Mouse (Mus musculus) stomach, embryonic 14.5 days (tissue): ENCODE results near the gene Fgf22. TPM values are rescaled to one million over a fixed set of nuclear protein-coding genes. Genes with fewer than 3 reads are reported as not detected.
"Not testable (repeated sequence)": the region's sequence is repeated elsewhere in the genome, so short reads cannot be mapped to it uniquely, and the experiment has no call there.

Experiments
- ATAC-seq: fragments of 200-750 bp; cut with Nextera tagmentation; 2 replicates; pipeline ENCODE4 v1.8.0; 2017; ENCODE audit warnings: low read depth, moderate TSS enrichment; ENCODE audit not compliant: insufficient number of reproducible peaks, insufficient read depth, low FRiP score
- H3K27ac ChIP-seq: fragments of 300-500 bp; sonication (generic); 2 replicates; pipeline ENCODE4 v1.5.1; 2014; ENCODE audit warnings: mild to moderate bottlenecking, low read length, moderate library complexity, mixed read lengths
- H3K27me3 ChIP-seq: fragments of 300-500 bp; sonication (generic); 2 replicates; pipeline ENCODE4 v1.6.1; 2014; ENCODE audit warnings: low read length, control low read depth, mixed read lengths; ENCODE audit not compliant: control insufficient read depth, insufficient read depth
- H3K36me3 ChIP-seq: fragments of 300-500 bp; sonication (generic); 2 replicates; pipeline ENCODE4 v1.6.1; 2014; ENCODE audit warnings: mild to moderate bottlenecking, control low read depth, low read length, moderate library complexity, mixed read lengths; ENCODE audit not compliant: control insufficient read depth, insufficient read depth
- H3K4me1 ChIP-seq: fragments of 300-500 bp; sonication (generic); 2 replicates; pipeline ENCODE4 v1.6.1; 2014; ENCODE audit warnings: low read length, control low read depth, mixed read lengths; ENCODE audit not compliant: control insufficient read depth, insufficient read depth
- H3K4me2 ChIP-seq: fragments of 300-500 bp; sonication (generic); replicated peaks from 2 replicates; pipeline ENCODE4 v1.6.1; 2014; ENCODE audit warnings: low read depth, low read length, control low read depth
- H3K4me3 ChIP-seq: fragments of 300-500 bp; sonication (generic); 2 replicates; pipeline ENCODE4 v1.5.1; 2014; ENCODE audit warnings: low read depth, low read length, control low read depth
- H3K9ac ChIP-seq: fragments of 300-500 bp; sonication (generic); replicated peaks from 2 replicates; pipeline ENCODE4 v1.6.1; 2014; ENCODE audit warnings: low read depth, mild to moderate bottlenecking, control low read depth, low read length, moderate library complexity, mixed read lengths
- H3K9me3 ChIP-seq: fragments of 300-500 bp; sonication (generic); 2 replicates; pipeline ENCODE4 v1.6.1; 2016; ENCODE audit warnings: low read depth, low read length, control low read depth; ENCODE audit not compliant: control insufficient read depth
- WGBS: fragments of 180-500 bp; shearing (Covaris S2); extraction: QIAGEN DNeasy Blood & Tissue Kit; methylation state at CpG from one replicate; pipeline ENCODE4 v1.1.7; 2014; 5-methylcytosine and 5-hydroxymethylcytosine counted together
- polyA plus RNA-seq: library from polyadenylated mRNA; unstranded; fragments of >200 nt; fragmentation: Nextera tagmentation; extraction: Ambion mirVana; gene quantifications from 2 replicates; pipeline ENCODE4 v1.2.1, GENCODE M21; 2014

The Fgf22 gene
- polyA plus RNA-seq, 1 experiment from 2014 or later: 0.39 TPM

GRCm38 (mm10) chr10:79748496-79748895 is 6.4 kb upstream of the Fgf22 start:
- H3K9me3 ChIP-seq: no peaks in the 10 kb centered on the region
- no peaks in the 10 kb centered on the region for H3K27me3 ChIP-seq
- 76% methylated on average over 6 of the region's 6 CpGs for WGBS
- no peak overlapping the region for H3K9ac ChIP-seq
- no peak for ATAC-seq
- H3K36me3 ChIP-seq: peaks cover 7% of the 10 kb centered on the region; the same call in 1 of the 2 replicates
- H3K27ac ChIP-seq: no peak overlapping the region
- 0 out of 2 replicates have a peak, but pooled peaks cover 6% of the 10 kb centered on the region for H3K4me1 ChIP-seq
- no peak overlapping the region for H3K4me2 ChIP-seq
- H3K4me3 ChIP-seq: no peak overlapping the region

DNA sequence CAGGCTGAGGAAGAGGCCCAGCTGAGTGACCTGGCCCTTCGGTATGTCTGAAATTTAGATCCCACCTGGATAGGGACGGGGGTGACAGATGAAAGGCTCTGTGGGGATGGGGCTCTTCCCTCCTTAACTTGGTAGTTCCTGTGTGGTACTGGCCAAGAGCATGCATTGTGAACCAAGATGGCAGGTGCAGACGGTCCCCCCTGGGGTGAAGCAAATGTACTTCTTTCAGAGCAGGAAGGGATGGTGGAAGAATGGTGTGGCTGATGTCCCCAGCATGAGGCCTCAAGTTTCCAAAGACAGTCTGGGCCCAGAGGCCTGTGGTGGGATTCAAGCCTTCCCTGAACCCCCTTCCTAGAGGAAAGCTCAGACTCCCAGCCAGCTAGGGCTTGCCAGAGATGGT is 978 bp downstream of the Fgf22 start:
- ATAC-seq: no peak
- 83% methylated on average over 3 of the region's 3 CpGs for WGBS
- no peak overlapping the region for H3K9ac ChIP-seq

GRCm38 (mm10) chr10:79756660-79757059 is 1.8 kb downstream of the Fgf22 start:
- Histone ChIP-seq H3K27me3 (no peaks in the 10 kb centered on the region), H3K4me2 (no peak overlapping the region), H3K9ac (no peak overlapping the region), H3K36me3 (peaks cover 51% of the 10 kb centered on the region), H3K4me1 (peaks cover 6% of the 10 kb centered on the region; the same call in 1 of the 2 replicates), H3K9me3 (no peaks in the 10 kb centered on the region), H3K27ac (no peak overlapping the region), H3K4me3 (no peak overlapping the region)
- WGBS: 86% methylated on average over 24 of the region's 24 CpGs
- ATAC-seq: no peak

More for the DNA sequence above, 978 bp downstream of the Fgf22 start:
- H3K9me3 ChIP-seq: no peaks in the 10 kb centered on the region
- peaks cover 43% of the 10 kb centered on the region for H3K36me3 ChIP-seq
- H3K4me1 ChIP-seq: peaks cover 6% of the 10 kb centered on the region; the same call in 1 of the 2 replicates
- no peak overlapping the region for H3K27ac ChIP-seq
- no peaks in the 10 kb centered on the region for H3K27me3 ChIP-seq
- H3K4me3 ChIP-seq: no peak overlapping the region
- H3K4me2 ChIP-seq: no peak overlapping the region

- WGBS: 100% methylated on average over 1 of the region's 1 CpGs
- H3K4me3 ChIP-seq, H3K9ac ChIP-seq, H3K4me1 ChIP-seq, ATAC-seq, H3K4me2 ChIP-seq, H3K27ac ChIP-seq, H3K27me3 ChIP-seq, H3K9me3 ChIP-seq: not testable (repeated sequence)
- peaks cover 59% of the 10 kb centered on the region for H3K36me3 ChIP-seq
Observed at GRCm38 (mm10) chr10:79759675-79760074, 4.8 kb downstream of the Fgf22 start.

GRCm38 (mm10) chr10:79760603-79761143 is 5.8 kb downstream of the Fgf22 start:
- no peak overlapping the region for H3K4me2 ChIP-seq
- no peak overlapping the region for H3K27ac ChIP-seq
- H3K9ac ChIP-seq: no peak overlapping the region
- H3K27me3 ChIP-seq: no peaks in the 10 kb centered on the region
- WGBS: 92% methylated on average over 11 of the region's 11 CpGs
- ATAC-seq: no peak
- peaks cover 14% of the 10 kb centered on the region for H3K4me1 ChIP-seq
- no peak overlapping the region for H3K4me3 ChIP-seq
- H3K9me3 ChIP-seq: no peaks in the 10 kb centered on the region
- H3K36me3 ChIP-seq: peaks cover 59% of the 10 kb centered on the region

- peaks cover 44% of the 10 kb centered on the region for H3K36me3 ChIP-seq
- ATAC-seq: no peak
- H3K4me2 ChIP-seq: no peak overlapping the region
- no peak overlapping the region for H3K9ac ChIP-seq
- H3K27me3 ChIP-seq: no peaks in the 10 kb centered on the region
- no peak overlapping the region for H3K27ac ChIP-seq
- H3K9me3 ChIP-seq: no peaks in the 10 kb centered on the region
- H3K4me3 ChIP-seq: no peak overlapping the region
- WGBS: 84% methylated on average over 3 of the region's 3 CpGs
- H3K4me1 ChIP-seq: peaks cover 19% of the 10 kb centered on the region
Observed at GRCm38 (mm10) chr10:79762875-79763274, 8.0 kb downstream of the Fgf22 start.

GRCm38 (mm10) chr10:79764234-79764633 is 9.4 kb downstream of the Fgf22 start:
- Histone ChIP-seq H3K27me3 (no peaks in the 10 kb centered on the region), H3K27ac (no peak overlapping the region), H3K4me3 (no peak overlapping the region), H3K9ac (0 out of 2 replicates have a peak overlapping the region, but pooled peaks have one; percentile 6), H3K4me1 (peaks cover 26% of the 10 kb centered on the region), H3K4me2 (no peak overlapping the region), H3K36me3 (peaks cover 31% of the 10 kb centered on the region), H3K9me3 (no peaks in the 10 kb centered on the region)
- WGBS: 74% methylated on average over 7 of the region's 7 CpGs
- no peak for ATAC-seq

DNA sequence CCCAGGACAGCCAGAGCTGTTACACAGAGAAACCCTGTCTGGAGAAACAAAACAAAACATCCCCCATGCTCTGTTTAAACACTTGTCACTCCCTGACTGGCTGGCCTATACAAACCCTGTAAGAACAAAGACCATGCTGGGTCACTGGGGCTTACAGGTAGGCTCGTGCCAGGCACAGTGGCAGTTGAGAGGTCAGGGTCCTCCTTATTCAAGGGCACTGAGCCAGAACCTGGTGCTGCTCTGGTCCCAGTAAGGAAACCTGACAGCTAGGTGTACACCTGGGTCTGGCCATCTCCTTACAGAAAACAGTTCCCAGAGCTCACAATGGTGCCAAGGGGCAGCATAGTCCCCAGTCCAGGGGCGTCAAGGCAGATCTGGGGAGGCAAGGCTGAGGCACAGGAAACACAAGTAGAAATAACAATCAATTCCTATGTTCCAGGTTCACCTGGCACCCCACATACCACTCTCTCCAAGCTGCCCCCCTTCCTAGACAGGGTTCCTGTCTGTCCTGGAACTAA is 10.4 kb downstream of the Fgf22 start:
- no peak for ATAC-seq
- 52% methylated on average over 2 of the region's 2 CpGs for WGBS

More for the DNA sequence above, 10.4 kb downstream of the Fgf22 start:
- Histone ChIP-seq H3K36me3 (peaks cover 22% of the 10 kb centered on the region), H3K9me3 (no peaks in the 10 kb centered on the region), H3K4me1 (peaks cover 26% of the 10 kb centered on the region), H3K27ac (no peak overlapping the region; the same call in 1 of the 2 replicates), H3K9ac (peak overlapping the region; percentile 93; the same call in 1 of the 2 replicates), H3K4me2 (peak overlapping the region; percentile 92), H3K27me3 (no peaks in the 10 kb centered on the region), H3K4me3 (peak overlapping the region; percentile 92)
